Mouse (Mus musculus): ENCODE measurements around the gene Gm11042. TPM values are rescaled to one million over a fixed set of nuclear protein-coding genes. Genes with fewer than 3 reads are reported as not detected.
A peak's percentile ranks its signal among the peaks of the same experiment; 100 is the strongest.

The Gm11042 gene
- polyA plus RNA-seq, 1 experiment: not detected

DNA sequence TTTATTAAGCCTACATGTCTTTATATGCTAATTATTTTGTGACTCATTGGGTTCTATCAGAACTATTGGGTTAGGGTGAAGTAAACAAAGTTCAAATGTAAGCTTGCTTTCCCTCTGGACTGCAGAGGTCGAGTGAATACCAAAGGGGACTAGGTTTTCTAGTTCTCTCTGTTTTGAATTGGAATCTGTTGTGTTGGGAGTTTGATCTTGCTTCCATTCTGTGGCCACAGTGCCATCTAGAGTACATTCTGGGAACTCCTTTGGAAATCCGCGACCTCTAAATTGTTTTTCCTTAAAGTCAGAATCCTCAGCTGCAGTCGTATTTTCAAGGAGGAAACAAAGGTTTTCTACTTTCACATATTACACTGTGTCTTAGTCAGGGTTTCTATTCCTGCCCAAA, 22.6 kb downstream of the Gm11042 start:
- no peaks in the 10 kb centered on the region for H3K4me1 ChIP-seq (ENCODE audit: control insufficient read depth, insufficient read depth, low read length)
- no peak overlapping the region for H3K27ac ChIP-seq (ENCODE audit: insufficient read depth, low read length)
- no peak overlapping the region for H3K4me3 ChIP-seq (ENCODE audit: insufficient read depth, low read length)
- TF ChIP-seq CTCF (IDR thresholded peaks at IDR 0.05; ENCODE audit: borderline replicate concordance, insufficient read depth, low read length) (no peak), POLR2A (IDR thresholded peaks at IDR 0.05; ENCODE audit: low read depth, low read length) (no peak)

DNA sequence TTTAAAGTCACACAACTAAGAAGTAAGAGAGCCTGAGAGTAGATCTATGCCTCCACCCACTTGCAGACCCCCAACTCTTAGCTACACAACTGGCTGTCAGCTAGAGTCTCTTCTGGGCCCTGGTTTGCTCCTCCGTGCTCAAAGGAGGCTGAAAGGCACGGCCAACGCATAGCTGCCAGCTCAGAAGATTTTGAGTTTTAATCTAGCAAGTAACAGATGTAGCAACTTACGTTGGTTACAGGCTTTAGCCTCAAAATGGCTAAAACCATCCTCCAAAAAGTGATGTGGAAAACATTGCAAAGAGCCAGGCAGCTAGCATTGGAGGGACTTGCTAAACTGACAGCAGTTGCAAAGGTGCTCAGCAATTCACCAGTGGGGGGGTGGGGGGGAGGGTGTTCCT, 25.2 kb downstream of the Gm11042 start:
- no peak overlapping the region for H3K4me3 ChIP-seq (ENCODE audit: insufficient read depth, low read length)
- no peak for TF ChIP-seq POLR2A (IDR thresholded peaks at IDR 0.05; ENCODE audit: low read depth, low read length)
- no peak for TF ChIP-seq CTCF (IDR thresholded peaks at IDR 0.05; ENCODE audit: borderline replicate concordance, insufficient read depth, low read length)

DNA sequence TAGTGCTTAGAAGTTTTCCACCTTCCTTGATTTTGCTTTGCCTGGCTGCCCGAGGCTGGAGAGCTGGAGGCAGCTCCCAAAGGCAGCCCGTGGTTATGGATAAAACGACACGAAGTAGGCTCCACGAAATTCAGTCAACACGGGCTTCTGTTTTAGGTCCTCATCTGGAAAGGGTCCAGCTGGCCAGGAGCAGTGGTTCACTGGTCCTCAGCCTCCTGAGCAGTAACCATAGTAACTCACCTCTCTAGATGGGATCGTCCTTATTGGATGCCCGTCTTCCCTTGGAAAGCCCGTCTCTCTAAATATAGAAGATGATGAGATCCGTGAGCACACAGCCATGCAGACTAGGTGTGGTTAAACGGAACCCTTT, 31.5 kb downstream of the Gm11042 start:
- TF ChIP-seq CTCF (IDR thresholded peaks at IDR 0.05; ENCODE audit: borderline replicate concordance, insufficient read depth, low read length): no peak
- no peak for TF ChIP-seq POLR2A (IDR thresholded peaks at IDR 0.05; ENCODE audit: low read depth, low read length)
- H3K4me1 ChIP-seq (ENCODE audit: control insufficient read depth, insufficient read depth, low read length): no peaks in the 10 kb centered on the region
- no peak overlapping the region for H3K27ac ChIP-seq (ENCODE audit: insufficient read depth, low read length)
- peak overlapping the region; percentile 29; the same call in 1 of the 2 replicates for H3K4me3 ChIP-seq (ENCODE audit: insufficient read depth, low read length)

More for the DNA sequence above, 25.2 kb downstream of the Gm11042 start:
- Histone ChIP-seq H3K4me1 (ENCODE audit: control insufficient read depth, insufficient read depth, low read length) (no peaks in the 10 kb centered on the region), H3K27ac (ENCODE audit: insufficient read depth, low read length) (no peak overlapping the region)

DNA sequence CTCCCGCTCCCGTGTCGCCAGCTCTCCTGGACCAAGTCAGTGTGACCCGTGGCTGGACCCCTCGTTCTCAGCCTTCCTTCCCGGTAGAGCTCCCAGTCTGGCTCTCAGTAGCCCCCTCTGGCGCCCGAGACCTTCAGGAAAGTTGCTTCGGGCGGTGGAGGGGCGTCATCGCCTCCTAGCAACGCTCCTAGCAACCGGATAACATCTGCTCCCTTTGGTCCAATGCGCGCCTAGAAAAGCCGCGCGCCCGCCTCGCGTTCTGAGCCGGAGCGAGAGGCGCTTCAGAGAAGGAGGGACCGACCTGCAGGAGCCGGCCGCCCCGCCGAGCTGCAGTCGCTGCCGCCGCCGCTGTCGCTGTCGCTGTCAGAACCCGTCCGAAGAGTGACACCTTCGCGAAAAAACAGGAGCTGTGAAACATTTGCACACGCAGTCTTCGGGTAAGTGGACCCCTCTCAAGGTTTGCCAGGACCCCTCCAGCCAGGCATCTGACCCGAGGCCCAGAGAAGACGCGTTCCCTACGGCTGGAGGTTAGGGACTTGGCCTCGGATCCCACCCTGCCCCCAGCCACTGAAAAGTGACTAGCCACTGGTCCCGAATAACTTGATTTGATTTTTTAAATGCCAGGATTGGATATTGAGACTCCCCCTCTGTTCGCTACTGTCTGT, 32.0 kb downstream of the Gm11042 start:
- TF ChIP-seq POLR2A (IDR thresholded peaks at IDR 0.05; ENCODE audit: low read depth, low read length) (no peak), CTCF (IDR thresholded peaks at IDR 0.05; ENCODE audit: borderline replicate concordance, insufficient read depth, low read length) (peak; percentile 26; the same call in 1 of the 2 replicates)
- Histone ChIP-seq H3K4me3 (ENCODE audit: insufficient read depth, low read length) (peak overlapping the region; percentile 29), H3K27ac (ENCODE audit: insufficient read depth, low read length) (no peak overlapping the region), H3K4me1 (ENCODE audit: control insufficient read depth, insufficient read depth, low read length) (no peaks in the 10 kb centered on the region)

DNA sequence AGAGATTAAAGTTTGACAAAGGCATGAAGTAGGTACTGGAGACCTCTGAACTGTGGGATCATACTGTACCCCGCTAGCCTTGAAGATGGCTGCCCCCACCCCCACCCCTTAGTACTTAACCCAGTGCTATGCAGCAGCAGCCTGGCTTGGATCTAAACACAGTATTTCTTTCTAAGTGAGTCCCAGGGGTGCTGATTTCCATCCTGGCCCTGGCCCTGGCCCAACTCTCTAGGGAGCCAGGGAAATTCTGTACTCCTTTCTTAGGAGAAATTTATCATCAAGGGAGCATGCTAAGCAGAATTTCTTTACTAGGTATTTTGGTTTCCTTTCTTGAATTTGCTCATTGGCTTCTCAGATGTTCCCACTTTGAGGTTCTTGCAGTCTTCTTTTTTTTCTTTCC, 33.3 kb downstream of the Gm11042 start:
- no peak for TF ChIP-seq POLR2A (IDR thresholded peaks at IDR 0.05; ENCODE audit: low read depth, low read length)
- no peak for TF ChIP-seq CTCF (IDR thresholded peaks at IDR 0.05; ENCODE audit: borderline replicate concordance, insufficient read depth, low read length)
- no peak overlapping the region for H3K4me3 ChIP-seq (ENCODE audit: insufficient read depth, low read length)
- no peaks in the 10 kb centered on the region for H3K4me1 ChIP-seq (ENCODE audit: control insufficient read depth, insufficient read depth, low read length)
- H3K27ac ChIP-seq (ENCODE audit: insufficient read depth, low read length): no peak overlapping the region

DNA sequence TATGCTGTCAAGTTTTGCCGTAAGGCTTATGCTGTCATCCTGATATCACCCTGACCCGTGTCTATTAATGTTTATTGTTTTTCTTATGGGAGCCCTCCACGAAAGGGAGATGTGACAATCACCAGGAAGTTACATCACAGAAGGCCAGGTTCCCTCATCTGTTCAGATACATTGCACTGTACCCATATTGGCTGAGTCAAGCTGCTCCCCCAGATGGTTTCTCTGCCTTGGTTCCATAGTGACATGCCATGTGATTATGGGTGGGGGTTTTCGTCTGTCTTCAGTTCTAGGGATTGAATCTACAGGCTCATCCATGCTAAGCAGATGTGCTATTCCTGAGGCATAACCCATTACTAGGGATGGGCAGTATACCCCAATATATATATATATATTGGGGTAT, 34.8 kb downstream of the Gm11042 start:
- TF ChIP-seq POLR2A (IDR thresholded peaks at IDR 0.05; ENCODE audit: low read depth, low read length) (no peak), CTCF (IDR thresholded peaks at IDR 0.05; ENCODE audit: borderline replicate concordance, insufficient read depth, low read length) (no peak)

DNA sequence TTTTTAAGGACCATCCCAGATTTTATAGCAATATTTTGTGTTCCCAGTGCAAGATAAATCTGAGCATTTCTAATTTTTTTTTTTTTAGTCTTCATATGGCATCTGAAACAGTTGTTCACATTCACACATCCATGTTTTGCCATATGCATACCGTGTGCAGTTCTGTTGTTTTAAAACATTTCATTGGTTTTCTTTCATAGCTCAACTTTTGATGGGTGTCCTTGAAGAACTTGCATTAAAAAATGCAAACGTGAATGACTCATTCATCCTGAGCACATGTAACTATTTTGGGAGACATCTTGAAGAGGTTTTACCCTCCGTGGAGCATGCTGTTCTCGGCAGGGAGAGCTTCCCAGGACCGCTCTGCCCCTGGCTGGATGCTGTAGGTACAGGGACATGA, 38.9 kb downstream of the Gm11042 start:
- H3K4me3 ChIP-seq (ENCODE audit: insufficient read depth, low read length): no peak overlapping the region
- no peak overlapping the region for H3K27ac ChIP-seq (ENCODE audit: insufficient read depth, low read length)
- no peaks in the 10 kb centered on the region for H3K4me1 ChIP-seq (ENCODE audit: control insufficient read depth, insufficient read depth, low read length)
- no peak for TF ChIP-seq POLR2A (IDR thresholded peaks at IDR 0.05; ENCODE audit: low read depth, low read length)
- TF ChIP-seq CTCF (IDR thresholded peaks at IDR 0.05; ENCODE audit: borderline replicate concordance, insufficient read depth, low read length): no peak

More for the DNA sequence above, 34.8 kb downstream of the Gm11042 start:
- Histone ChIP-seq H3K27ac (ENCODE audit: insufficient read depth, low read length) (no peak overlapping the region), H3K4me3 (ENCODE audit: insufficient read depth, low read length) (no peak overlapping the region), H3K4me1 (ENCODE audit: control insufficient read depth, insufficient read depth, low read length) (no peaks in the 10 kb centered on the region)

DNA sequence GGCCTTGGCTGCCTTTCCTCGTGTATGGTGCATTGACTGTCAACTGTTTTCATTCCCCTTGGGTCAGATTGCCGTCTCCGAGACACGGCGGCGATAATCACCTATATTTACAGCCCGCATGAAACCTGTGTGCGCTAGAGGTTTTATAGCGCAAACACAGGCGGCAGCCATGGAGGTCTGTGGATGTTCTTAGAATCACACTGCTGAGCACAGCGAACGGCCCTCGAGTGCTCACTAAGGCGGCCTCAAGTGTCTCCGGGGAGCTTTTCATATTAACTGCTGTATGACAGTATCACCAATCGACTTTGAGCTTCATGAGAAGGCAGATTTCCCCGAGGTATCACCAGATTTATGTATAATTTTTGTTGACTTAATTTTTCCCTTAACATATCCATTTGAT, 43.6 kb downstream of the Gm11042 start:
- TF ChIP-seq POLR2A (IDR thresholded peaks at IDR 0.05; ENCODE audit: low read depth, low read length) (no peak), CTCF (IDR thresholded peaks at IDR 0.05; ENCODE audit: borderline replicate concordance, insufficient read depth, low read length) (no peak)
- no peaks in the 10 kb centered on the region for H3K4me1 ChIP-seq (ENCODE audit: control insufficient read depth, insufficient read depth, low read length)

DNA sequence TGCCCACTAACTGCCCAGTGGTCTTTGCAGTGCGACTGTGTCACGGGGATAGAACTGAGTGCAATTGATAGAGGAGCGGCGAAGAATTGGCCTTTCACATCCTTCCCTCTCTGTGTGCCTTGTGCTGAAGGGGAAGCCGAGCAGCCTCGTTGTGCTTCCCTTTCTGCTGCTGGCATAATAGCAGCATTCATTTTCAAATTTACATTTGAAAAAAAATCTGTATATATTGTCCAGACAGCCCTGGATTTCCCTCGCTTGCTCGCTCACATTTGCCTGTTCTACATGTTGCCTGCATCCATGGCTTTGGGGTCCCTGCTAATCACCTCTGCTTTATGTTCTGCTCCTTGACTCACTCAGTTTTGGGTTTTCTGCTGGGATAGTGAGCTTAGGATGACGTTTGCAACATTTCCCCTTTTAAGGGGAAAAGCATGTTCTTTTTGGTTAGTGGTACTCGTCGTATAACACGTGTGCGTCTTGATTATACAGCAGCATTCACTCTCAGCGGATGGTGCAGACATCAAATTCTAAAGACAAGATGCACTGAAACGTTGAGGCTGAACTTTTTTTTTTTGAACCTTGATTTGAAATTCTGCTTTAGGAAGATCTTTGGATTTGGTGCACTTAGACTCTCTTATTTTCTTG, 47.4 kb downstream of the Gm11042 start:
- H3K27ac ChIP-seq (ENCODE audit: insufficient read depth, low read length): no peak overlapping the region
- no peak overlapping the region for H3K4me3 ChIP-seq (ENCODE audit: insufficient read depth, low read length)
- TF ChIP-seq CTCF (IDR thresholded peaks at IDR 0.05; ENCODE audit: borderline replicate concordance, insufficient read depth, low read length) (no peak), POLR2A (IDR thresholded peaks at IDR 0.05; ENCODE audit: low read depth, low read length) (no peak)
- no peaks in the 10 kb centered on the region for H3K4me1 ChIP-seq (ENCODE audit: control insufficient read depth, insufficient read depth, low read length)

More for the DNA sequence above, 43.6 kb downstream of the Gm11042 start:
- Histone ChIP-seq H3K27ac (ENCODE audit: insufficient read depth, low read length) (no peak overlapping the region), H3K4me3 (ENCODE audit: insufficient read depth, low read length) (no peak overlapping the region)

DNA sequence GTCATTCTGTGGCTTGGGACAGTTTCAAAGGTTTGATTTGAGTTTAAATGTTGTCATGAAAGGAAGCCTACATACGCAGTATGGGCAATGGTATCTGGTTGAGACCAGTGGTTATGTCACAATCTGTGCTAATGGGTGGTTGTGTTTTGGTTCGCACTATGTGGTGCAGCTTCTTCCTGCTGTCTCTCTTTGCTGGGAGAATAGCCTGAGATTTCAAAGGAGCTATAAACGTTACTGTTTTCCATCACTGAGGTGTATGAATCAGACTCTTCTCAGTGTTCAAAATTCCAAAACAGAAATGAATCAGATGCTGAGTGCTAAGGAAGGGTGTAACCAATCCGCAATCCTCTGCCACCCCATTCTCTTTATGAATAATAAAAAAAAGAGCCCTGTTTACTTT, 49.1 kb downstream of the Gm11042 start:
- H3K4me1 ChIP-seq (ENCODE audit: control insufficient read depth, insufficient read depth, low read length): no peaks in the 10 kb centered on the region
- 0 out of 2 replicates have a peak overlapping the region, but pooled peaks have one; percentile 11 for H3K27ac ChIP-seq (ENCODE audit: insufficient read depth, low read length)
- no peak overlapping the region for H3K4me3 ChIP-seq (ENCODE audit: insufficient read depth, low read length)
- TF ChIP-seq CTCF (IDR thresholded peaks at IDR 0.05; ENCODE audit: borderline replicate concordance, insufficient read depth, low read length) (no peak), POLR2A (IDR thresholded peaks at IDR 0.05; ENCODE audit: low read depth, low read length) (no peak)
